Mouse (Mus musculus) small intestine, adult 2 months (tissue): ENCODE data around the gene Adgrl1.

Experiments
- CTCF ChIP-seq: fragments of 200-500 bp; IDR thresholded peaks from 2 replicates; pipeline ENCODE4 v1.5.1; 2012; ENCODE audit warnings: low read depth, mild to moderate bottlenecking, control low read depth, inconsistent platforms, low read length, moderate library complexity, mixed read lengths; ENCODE audit not compliant: insufficient replicate concordance, insufficient read length; ENCODE audit errors: extremely low read depth
- POLR2A ChIP-seq: fragments of 200-500 bp; IDR thresholded peaks from 2 replicates; pipeline ENCODE4 v1.6.1; 2012; ENCODE audit warnings: low read depth, mild to moderate bottlenecking, control low read depth, inconsistent platforms, low read length, moderate library complexity

GRCm38 (mm10) chr8:83955106-83955957 lies 55.4 kb downstream of the Adgrl1 start, which contains the start of the genes Gm10644 and Asf1b:
- peak; percentile 78 for TF ChIP-seq CTCF
- peak; percentile 47; the same call in 1 of the 2 replicates for TF ChIP-seq POLR2A
